Mouse (Mus musculus): ENCODE measurements around the gene Esp15. TPM values are rescaled to one million over a fixed set of nuclear protein-coding genes. Genes with fewer than 3 reads are reported as not detected.

The Esp15 gene
- polyA plus RNA-seq (2014; fragmentation: Illumina TruSeq; extraction: RNeasy Lipid Tissue Mini Kit (QIAGEN cat#74804); ENCODE audit: low read depth, low replicate concordance), result not detected

GRCm38 (mm10) chr17:39640654-39641053 lies at the start of gene Esp15:
TSS of gene Esp15 (plus strand) at chr17:39640954.

Other genes with a start within 250 kb of the Esp15 start
- gene Esp18, start 234.6 kb upstream of the Esp15 start, polyA plus RNA-seq (2014; fragmentation: Illumina TruSeq; extraction: RNeasy Lipid Tissue Mini Kit (QIAGEN cat#74804); ENCODE audit: low read depth, low replicate concordance), result not detected
- gene Esp16, start 104.8 kb upstream of the Esp15 start, polyA plus RNA-seq (2014; fragmentation: Illumina TruSeq; extraction: RNeasy Lipid Tissue Mini Kit (QIAGEN cat#74804); ENCODE audit: low read depth, low replicate concordance), result not detected